Mouse (Mus musculus): ENCODE measurements around the gene Glg1. TPM values are rescaled to one million over a fixed set of nuclear protein-coding genes. Genes with fewer than 3 reads are reported as not detected.
"Not testable (repeated sequence)": the region's sequence is repeated elsewhere in the genome, so short reads cannot be mapped to it uniquely, and the experiment has no call there.

Glg1 gene
- polyA plus RNA-seq, 1 experiment from 2014 or later = 81.7 TPM

- H3K27me3 ChIP-seq; H3K36me3 ChIP-seq; H3K4me3 ChIP-seq; H3K9ac ChIP-seq; H3K4me2 ChIP-seq (replicated peaks); H3K9me3 ChIP-seq; H3K4me1 ChIP-seq; ATAC-seq (ENCODE audit: low FRiP score, low read depth); H3K27ac ChIP-seq: not testable (repeated sequence)
- WGBS = 94% methylated on average over 1 of the region's 1 CpGs
Measured at GRCm38 (mm10) chr8:111246864-111247263, 12.2 kb downstream of the Glg1 start.

- peaks cover 2% of the 10 kb centered on the region; the same call in 1 of the 2 replicates for H3K36me3 ChIP-seq
- no peak overlapping the region for H3K9ac ChIP-seq
- ATAC-seq (ENCODE audit: low FRiP score, low read depth) = no peak
- H3K4me2 ChIP-seq (replicated peaks) = no peak overlapping the region
- no peaks in the 10 kb centered on the region for H3K27me3 ChIP-seq
- 94% methylated on average over 4 of the region's 4 CpGs for WGBS
- no peaks in the 10 kb centered on the region for H3K9me3 ChIP-seq
- H3K4me1 ChIP-seq = no peaks in the 10 kb centered on the region
- H3K27ac ChIP-seq = no peak overlapping the region
- no peak overlapping the region for H3K4me3 ChIP-seq
Measured at GRCm38 (mm10) chr8:111246287-111246830, 12.7 kb downstream of the Glg1 start.

DNA sequence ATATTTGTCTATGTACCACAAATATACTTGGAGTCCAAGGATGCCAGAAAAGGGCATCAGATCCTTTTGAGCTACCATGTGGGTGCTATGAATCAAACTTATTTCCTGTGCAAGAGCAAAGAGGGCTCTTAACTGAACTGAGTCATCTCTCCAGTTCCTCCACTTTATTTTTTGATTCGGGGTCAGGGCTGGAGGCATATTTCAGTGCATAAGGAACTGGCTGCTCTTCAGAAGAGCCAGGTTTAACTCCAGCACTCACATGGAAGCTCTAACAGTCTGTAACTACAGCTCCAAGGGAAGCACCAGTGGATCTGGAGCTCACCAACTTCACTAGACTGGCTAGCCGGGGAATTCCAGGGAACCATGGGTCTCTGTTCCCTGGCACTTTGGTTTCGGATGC is 21.7 kb downstream of the Glg1 start:
- Histone ChIP-seq H3K4me2 (replicated peaks) (no peak overlapping the region), H3K9ac (no peak overlapping the region), H3K27me3 (no peaks in the 10 kb centered on the region), H3K9me3 (no peaks in the 10 kb centered on the region), H3K4me1 (peaks cover 7% of the 10 kb centered on the region), H3K4me3 (no peak overlapping the region), H3K36me3 (no peaks in the 10 kb centered on the region), H3K27ac (no peak overlapping the region)
- WGBS = 67% methylated on average over 3 of the region's 3 CpGs
- ATAC-seq (ENCODE audit: low FRiP score, low read depth) = no peak

- Histone ChIP-seq H3K9ac (no peak overlapping the region), H3K27me3 (no peaks in the 10 kb centered on the region), H3K4me1 (peaks cover 7% of the 10 kb centered on the region), H3K4me3 (no peak overlapping the region), H3K4me2 (replicated peaks) (no peak overlapping the region), H3K27ac (no peak overlapping the region), H3K36me3 (no peaks in the 10 kb centered on the region), H3K9me3 (no peaks in the 10 kb centered on the region)
- WGBS = 91% methylated on average over 2 of the region's 2 CpGs
- no peak for ATAC-seq (ENCODE audit: low FRiP score, low read depth)
Measured at GRCm38 (mm10) chr8:111233730-111234129, 25.3 kb downstream of the Glg1 start.

DNA sequence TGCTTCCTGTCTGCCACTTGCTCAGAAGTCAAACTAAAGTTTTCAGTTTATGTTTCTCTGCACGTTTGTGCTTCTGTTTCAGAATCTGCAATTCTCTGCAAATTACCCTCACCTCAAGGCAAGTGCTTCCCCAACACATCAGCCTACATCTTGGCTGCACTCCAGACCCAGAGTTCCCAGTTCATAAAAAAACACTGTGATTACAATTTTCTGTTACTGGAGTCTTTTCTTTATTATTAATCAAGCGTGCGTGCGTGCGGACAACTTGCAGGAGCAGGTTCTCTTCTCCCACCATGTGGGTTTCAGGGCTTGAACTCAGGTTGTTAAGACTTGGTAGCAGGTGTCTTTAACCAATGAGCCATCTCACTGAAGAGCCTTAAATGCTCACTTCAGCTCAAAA is 34.9 kb downstream of the Glg1 start:
- 54% methylated on average over 5 of the region's 5 CpGs for WGBS
- no peak for ATAC-seq (ENCODE audit: low FRiP score, low read depth)
- H3K4me2 ChIP-seq (replicated peaks) = no peak overlapping the region
- no peaks in the 10 kb centered on the region for H3K27me3 ChIP-seq
- peaks cover 6% of the 10 kb centered on the region for H3K4me1 ChIP-seq
- peaks cover 2% of the 10 kb centered on the region; the same call in 1 of the 2 replicates for H3K36me3 ChIP-seq
- no peaks in the 10 kb centered on the region for H3K9me3 ChIP-seq
- H3K27ac ChIP-seq = no peak overlapping the region
- H3K9ac ChIP-seq = no peak overlapping the region
- H3K4me3 ChIP-seq = no peak overlapping the region

- H3K4me1 ChIP-seq = no peaks in the 10 kb centered on the region
- no peak overlapping the region for H3K4me2 ChIP-seq (replicated peaks)
- H3K27me3 ChIP-seq = no peaks in the 10 kb centered on the region
- H3K9me3 ChIP-seq = 0 out of 2 replicates have a peak, but pooled peaks cover 3% of the 10 kb centered on the region
- no peak for ATAC-seq (ENCODE audit: low FRiP score, low read depth)
- WGBS = 72% methylated on average over 3 of the region's 3 CpGs
- H3K4me3 ChIP-seq = no peak overlapping the region
- H3K9ac ChIP-seq = no peak overlapping the region
- H3K27ac ChIP-seq = no peak overlapping the region
- no peaks in the 10 kb centered on the region for H3K36me3 ChIP-seq
Measured at GRCm38 (mm10) chr8:111218107-111218506, 40.9 kb downstream of the Glg1 start.

DNA sequence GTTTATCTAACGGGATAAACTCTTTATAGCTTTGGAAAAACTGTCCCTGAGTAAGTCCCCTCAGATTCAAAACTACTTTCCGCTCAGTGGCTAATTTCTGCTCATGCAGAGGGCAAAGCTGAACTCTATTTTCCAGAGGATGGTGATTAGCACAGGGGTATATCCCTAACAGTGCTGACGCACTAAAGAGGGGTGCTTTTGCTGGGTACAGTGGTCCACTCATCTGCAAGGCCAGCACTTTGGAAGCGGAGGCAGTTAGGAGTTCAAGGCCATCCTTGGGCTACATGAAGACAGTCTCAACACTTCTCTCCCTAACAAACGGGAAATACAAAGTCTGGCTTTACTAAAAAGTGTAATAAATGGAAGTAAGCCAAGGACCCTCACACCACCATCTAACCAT is 45.6 kb downstream of the Glg1 start:
- Histone ChIP-seq H3K4me2 (replicated peaks) (no peak overlapping the region), H3K4me1 (no peaks in the 10 kb centered on the region), H3K36me3 (0 out of 2 replicates have a peak, but pooled peaks cover 2% of the 10 kb centered on the region), H3K4me3 (no peak overlapping the region), H3K9me3 (0 out of 2 replicates have a peak, but pooled peaks cover 3% of the 10 kb centered on the region), H3K27me3 (no peaks in the 10 kb centered on the region), H3K9ac (no peak overlapping the region), H3K27ac (no peak overlapping the region)
- WGBS = 90% methylated on average over 5 of the region's 5 CpGs
- no peak for ATAC-seq (ENCODE audit: low FRiP score, low read depth)

DNA sequence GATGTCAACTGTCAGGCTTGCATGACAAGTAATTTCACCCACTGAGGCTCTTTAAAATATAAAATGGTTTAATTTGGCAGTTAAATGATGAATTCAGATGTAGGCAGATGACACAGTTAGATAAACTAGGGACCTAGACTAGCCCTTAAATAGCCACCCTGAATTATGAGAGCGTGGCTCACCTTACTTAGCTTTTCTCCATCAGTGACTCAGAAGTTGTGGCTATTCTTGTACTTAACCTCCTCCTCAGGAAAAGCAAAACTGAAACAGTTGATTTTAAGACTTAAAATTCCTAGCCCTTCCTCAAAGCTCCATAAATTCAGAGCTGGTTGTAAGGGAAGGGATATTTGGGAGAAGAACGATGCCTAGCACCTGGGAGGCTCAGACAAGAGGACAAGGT is 47.8 kb downstream of the Glg1 start:
- Histone ChIP-seq H3K27ac (no peak overlapping the region), H3K27me3 (no peaks in the 10 kb centered on the region), H3K4me3 (no peak overlapping the region), H3K36me3 (0 out of 2 replicates have a peak, but pooled peaks cover 2% of the 10 kb centered on the region), H3K9ac (no peak overlapping the region), H3K4me2 (replicated peaks) (no peak overlapping the region), H3K9me3 (no peaks in the 10 kb centered on the region), H3K4me1 (no peaks in the 10 kb centered on the region)
- 96% methylated on average over 2 of the region's 2 CpGs for WGBS
- ATAC-seq (ENCODE audit: low FRiP score, low read depth) = no peak

DNA sequence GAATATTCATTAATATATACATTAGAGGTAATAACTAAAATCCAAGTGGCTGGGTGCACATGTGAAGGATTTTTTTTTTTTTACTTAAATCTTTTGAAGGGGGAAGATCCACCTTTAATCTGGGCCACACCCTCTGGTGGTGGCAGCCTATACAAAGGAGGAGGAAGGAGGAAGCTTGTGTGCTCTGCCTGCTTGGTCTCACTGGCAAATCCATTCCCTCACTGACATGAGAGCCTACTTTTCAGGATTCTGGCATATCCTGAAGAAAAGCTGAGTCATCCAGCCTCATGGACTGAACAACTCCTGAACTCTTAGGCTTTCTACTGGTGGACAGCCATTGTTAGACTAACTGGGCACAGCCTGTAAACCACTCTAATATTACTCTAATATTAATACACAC is 49.1 kb downstream of the Glg1 start:
- Histone ChIP-seq H3K9me3 (no peaks in the 10 kb centered on the region), H3K36me3 (0 out of 2 replicates have a peak, but pooled peaks cover 2% of the 10 kb centered on the region), H3K4me2 (replicated peaks) (no peak overlapping the region), H3K4me3 (no peak overlapping the region), H3K27me3 (no peaks in the 10 kb centered on the region), H3K27ac (no peak overlapping the region), H3K4me1 (no peaks in the 10 kb centered on the region), H3K9ac (no peak overlapping the region)
- no peak for ATAC-seq (ENCODE audit: low FRiP score, low read depth)

DNA sequence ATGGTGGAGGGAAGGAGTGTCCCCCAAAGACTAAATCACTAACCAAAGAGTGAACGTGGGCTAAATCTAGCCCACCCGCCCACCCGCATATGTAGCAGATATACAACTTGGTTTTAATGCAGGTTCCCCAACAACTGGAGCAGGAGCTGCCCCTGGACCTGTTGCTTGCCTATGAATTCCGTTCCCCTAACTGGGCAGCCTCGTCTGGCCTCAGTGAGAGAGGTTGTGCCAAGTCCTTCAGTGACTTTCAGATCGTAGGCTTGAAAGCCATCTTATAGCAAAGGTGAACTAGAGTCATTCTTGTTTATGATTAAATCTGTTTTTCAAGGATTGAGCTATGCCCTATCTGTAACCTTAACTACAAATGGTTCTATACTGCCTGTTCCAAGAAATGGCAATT is 52.7 kb downstream of the Glg1 start:
- no peak overlapping the region for H3K27ac ChIP-seq
- H3K4me3 ChIP-seq = no peak overlapping the region
- H3K36me3 ChIP-seq = 0 out of 2 replicates have a peak, but pooled peaks cover 2% of the 10 kb centered on the region
- no peak overlapping the region for H3K9ac ChIP-seq
- H3K27me3 ChIP-seq = no peaks in the 10 kb centered on the region
- WGBS = 87% methylated on average over 6 of the region's 6 CpGs
- no peak for ATAC-seq (ENCODE audit: low FRiP score, low read depth)
- no peak overlapping the region for H3K4me2 ChIP-seq (replicated peaks)
- no peaks in the 10 kb centered on the region for H3K9me3 ChIP-seq
- H3K4me1 ChIP-seq = no peaks in the 10 kb centered on the region

GRCm38 (mm10) chr8:111205033-111205432 is 54.0 kb downstream of the Glg1 start:
- no peaks in the 10 kb centered on the region for H3K27me3 ChIP-seq
- no peaks in the 10 kb centered on the region for H3K9me3 ChIP-seq
- no peaks in the 10 kb centered on the region for H3K36me3 ChIP-seq
- H3K9ac ChIP-seq = no peak overlapping the region
- WGBS = 86% methylated on average over 6 of the region's 6 CpGs
- H3K4me1 ChIP-seq = no peaks in the 10 kb centered on the region
- ATAC-seq (ENCODE audit: low FRiP score, low read depth) = no peak
- no peak overlapping the region for H3K4me2 ChIP-seq (replicated peaks)
- no peak overlapping the region for H3K4me3 ChIP-seq
- no peak overlapping the region for H3K27ac ChIP-seq

- H3K9me3 ChIP-seq = no peaks in the 10 kb centered on the region
- H3K27ac ChIP-seq = no peak overlapping the region
- no peaks in the 10 kb centered on the region for H3K4me1 ChIP-seq
- no peak for ATAC-seq (ENCODE audit: low FRiP score, low read depth)
- 96% methylated on average over 2 of the region's 2 CpGs for WGBS
- peaks cover 7% of the 10 kb centered on the region; the same call in 1 of the 2 replicates for H3K36me3 ChIP-seq
- no peak overlapping the region for H3K4me2 ChIP-seq (replicated peaks)
- no peak overlapping the region for H3K4me3 ChIP-seq
- H3K9ac ChIP-seq = no peak overlapping the region
- no peaks in the 10 kb centered on the region for H3K27me3 ChIP-seq
Measured at GRCm38 (mm10) chr8:111203341-111203740, 55.7 kb downstream of the Glg1 start.

DNA sequence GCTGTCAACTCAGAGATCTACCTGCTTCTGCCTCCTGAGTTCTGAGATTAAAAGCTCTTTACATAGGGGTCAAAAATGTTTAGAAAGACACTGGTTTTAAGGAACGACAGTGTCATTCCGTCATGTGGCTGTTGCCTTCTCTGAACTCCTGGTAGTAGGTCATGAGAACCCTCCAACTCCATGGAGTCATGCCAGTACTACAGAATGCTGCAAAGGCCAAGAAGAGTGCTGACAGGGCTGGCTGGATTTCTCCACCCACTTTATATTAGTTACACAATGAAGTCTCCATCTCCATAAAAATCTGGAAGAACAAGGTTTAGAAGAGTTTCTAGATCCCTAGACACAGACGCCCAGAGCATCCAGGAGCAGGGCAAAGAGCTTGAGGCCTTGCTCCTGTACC is 61.0 kb downstream of the Glg1 start:
- H3K4me3 ChIP-seq = no peak overlapping the region
- ATAC-seq (ENCODE audit: low FRiP score, low read depth) = no peak
- H3K27me3 ChIP-seq = no peaks in the 10 kb centered on the region
- 92% methylated on average over 3 of the region's 3 CpGs for WGBS
- peaks cover 55% of the 10 kb centered on the region for H3K36me3 ChIP-seq
- H3K9ac ChIP-seq = no peak overlapping the region
- H3K27ac ChIP-seq = no peak overlapping the region
- no peaks in the 10 kb centered on the region for H3K4me1 ChIP-seq
- H3K9me3 ChIP-seq = no peaks in the 10 kb centered on the region
- H3K4me2 ChIP-seq (replicated peaks) = no peak overlapping the region

Measured in limb, embryonic 13.5 days (tissue).